Mouse (Mus musculus) forebrain, embryonic 16.5 days (tissue): ENCODE results near the gene Sgtb. TPM values are rescaled to one million over a fixed set of nuclear protein-coding genes. Genes with fewer than 3 reads are reported as not detected.

Experiments used
- ATAC-seq: fragments of 200-750 bp; cut with Nextera tagmentation; 2 replicates; pipeline ENCODE4 v1.8.0; 2017; ENCODE audit warnings: mild to moderate bottlenecking, moderate library complexity
- H3K27ac ChIP-seq: fragments of 300-500 bp; sonication (generic); 2 replicates; pipeline ENCODE4 v1.5.1; 2014; ENCODE audit warnings: low read length, control low read depth
- H3K27me3 ChIP-seq: fragments of 300-500 bp; sonication (generic); replicated peaks from 2 replicates; pipeline ENCODE4 v1.6.1; 2014; ENCODE audit warnings: low read length; ENCODE audit not compliant: control insufficient read depth, insufficient read depth
- H3K36me3 ChIP-seq: fragments of 300-500 bp; sonication (generic); 2 replicates; pipeline ENCODE4 v1.6.1; 2014; ENCODE audit not compliant: control insufficient read depth, insufficient read depth
- H3K4me1 ChIP-seq: fragments of 300-500 bp; sonication (generic); replicated peaks from 2 replicates; pipeline ENCODE4 v1.6.1; 2014; ENCODE audit warnings: low read length; ENCODE audit not compliant: control insufficient read depth, insufficient read depth
- H3K4me2 ChIP-seq: fragments of 300-500 bp; sonication (generic); 2 replicates; pipeline ENCODE4 v1.6.1; 2014; ENCODE audit warnings: mild to moderate bottlenecking, low read length, control low read depth
- H3K4me3 ChIP-seq: fragments of 300-500 bp; sonication (generic); replicated peaks from 2 replicates; pipeline ENCODE4 v1.5.1; 2014; ENCODE audit warnings: mild to moderate bottlenecking, low read length, control low read depth
- H3K9ac ChIP-seq: fragments of 300-500 bp; sonication (generic); replicated peaks from 2 replicates; pipeline ENCODE4 v1.6.1; 2014; ENCODE audit warnings: low read depth, low read length, control low read depth
- H3K9me3 ChIP-seq: fragments of 300-500 bp; sonication (generic); 2 replicates; pipeline ENCODE4 v1.6.1; 2016; ENCODE audit warnings: low read length; ENCODE audit not compliant: control insufficient read depth
- WGBS: fragments of 180-500 bp; shearing (Covaris S2); extraction: QIAGEN DNeasy Blood & Tissue Kit; methylation state at CpG from one replicate; pipeline ENCODE4 v1.1.7; 2014; 5-methylcytosine and 5-hydroxymethylcytosine counted together
- polyA plus RNA-seq: library from polyadenylated mRNA; unstranded; fragments of >200 nt; fragmentation: Nextera tagmentation; extraction: Ambion mirVana; gene quantifications from 2 replicates; pipeline ENCODE4 v1.2.1, GENCODE M21; 2015

Gene Sgtb
- polyA plus RNA-seq, 1 experiment from 2014 or later, result 34.0 TPM

DNA sequence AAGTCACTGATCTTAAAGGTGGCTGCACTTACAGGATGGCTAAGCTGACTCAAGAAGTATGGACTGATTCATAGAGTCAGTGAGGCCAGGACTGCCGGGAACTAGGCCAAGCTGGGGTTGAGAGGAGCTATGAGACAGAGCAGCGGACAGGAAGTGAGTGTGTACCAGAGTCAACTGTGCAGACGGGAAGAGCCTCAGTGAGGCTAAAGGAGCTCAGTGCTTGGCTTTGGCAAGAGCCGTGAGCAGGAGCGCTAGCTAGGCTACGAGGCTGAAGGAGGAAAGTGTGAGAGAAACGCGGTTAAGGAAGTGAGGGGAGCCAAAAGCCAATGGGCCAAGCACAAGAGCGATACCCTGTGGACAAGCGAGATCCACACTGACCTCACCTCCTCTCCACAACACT, 34.8 kb upstream of the Sgtb start:
- no peak overlapping the region for H3K4me2 ChIP-seq
- H3K27ac ChIP-seq, result no peak overlapping the region
- H3K9me3 ChIP-seq, result no peaks in the 10 kb centered on the region
- H3K27me3 ChIP-seq, result no peaks in the 10 kb centered on the region
- no peaks in the 10 kb centered on the region for H3K36me3 ChIP-seq
- H3K9ac ChIP-seq, result no peak overlapping the region
- 0 out of 2 replicates have a peak, but pooled peaks cover 2% of the 10 kb centered on the region for H3K4me1 ChIP-seq
- no peak for ATAC-seq
- 84% methylated on average over 10 of the region's 10 CpGs for WGBS
- no peak overlapping the region for H3K4me3 ChIP-seq

DNA sequence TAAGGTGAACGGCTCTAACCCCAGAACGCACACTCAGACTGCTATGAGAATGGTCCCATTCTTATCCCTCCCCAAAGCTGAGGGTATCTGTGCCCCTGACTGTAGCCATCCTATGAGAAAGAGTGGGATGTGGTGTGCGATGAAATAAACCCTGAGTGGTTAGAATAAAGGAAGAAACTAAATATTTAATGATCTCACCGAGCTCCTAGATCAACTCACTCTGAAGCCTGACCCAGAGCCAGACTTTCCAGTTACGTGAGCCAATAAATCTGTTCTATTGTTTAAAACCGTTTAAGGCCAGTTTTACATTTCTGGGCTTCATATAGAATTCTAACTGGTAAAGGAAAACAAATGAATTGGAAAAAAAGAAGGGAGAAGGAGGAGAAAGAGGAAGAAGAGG, 32.5 kb upstream of the Sgtb start:
- Histone ChIP-seq H3K27me3 (no peaks in the 10 kb centered on the region), H3K4me2 (no peak overlapping the region), H3K4me1 (0 out of 2 replicates have a peak, but pooled peaks cover 2% of the 10 kb centered on the region), H3K9me3 (no peaks in the 10 kb centered on the region), H3K27ac (no peak overlapping the region), H3K9ac (no peak overlapping the region), H3K36me3 (no peaks in the 10 kb centered on the region), H3K4me3 (no peak overlapping the region)
- 58% methylated on average over 6 of the region's 6 CpGs for WGBS
- ATAC-seq, result no peak

- Histone ChIP-seq H3K4me2 (no peak overlapping the region), H3K9me3 (no peaks in the 10 kb centered on the region), H3K27ac (no peak overlapping the region), H3K4me1 (no peaks in the 10 kb centered on the region), H3K9ac (no peak overlapping the region), H3K27me3 (no peaks in the 10 kb centered on the region), H3K4me3 (no peak overlapping the region), H3K36me3 (no peaks in the 10 kb centered on the region)
- no peak for ATAC-seq
- 91% methylated on average over 7 of the region's 7 CpGs for WGBS
Observed at GRCm38 (mm10) chr13:104082504-104082903, 27.0 kb upstream of the Sgtb start.

GRCm38 (mm10) chr13:104084600-104084999, 24.9 kb upstream of the Sgtb start:
- WGBS, result 87% methylated on average over 2 of the region's 2 CpGs
- Histone ChIP-seq H3K36me3 (no peaks in the 10 kb centered on the region), H3K9ac (no peak overlapping the region)

GRCm38 (mm10) chr13:104089387-104089786, 20.2 kb upstream of the Sgtb start:
- Histone ChIP-seq H3K4me3 (no peak overlapping the region), H3K36me3 (no peaks in the 10 kb centered on the region), H3K4me1 (no peaks in the 10 kb centered on the region), H3K9me3 (no peaks in the 10 kb centered on the region), H3K27ac (no peak overlapping the region), H3K27me3 (no peaks in the 10 kb centered on the region), H3K4me2 (no peak overlapping the region), H3K9ac (no peak overlapping the region)
- WGBS, result 17% methylated on average over 1 of the region's 1 CpGs
- ATAC-seq, result peak; percentile 83

More at GRCm38 (mm10) chr13:104084600-104084999, 24.9 kb upstream of the Sgtb start:
- Histone ChIP-seq H3K4me2 (no peak overlapping the region), H3K4me1 (no peaks in the 10 kb centered on the region), H3K27me3 (no peaks in the 10 kb centered on the region), H3K27ac (no peak overlapping the region), H3K9me3 (no peaks in the 10 kb centered on the region), H3K4me3 (no peak overlapping the region)
- no peak for ATAC-seq

GRCm38 (mm10) chr13:104091734-104092133, 17.8 kb upstream of the Sgtb start:
- 24% methylated on average over 1 of the region's 1 CpGs for WGBS

GRCm38 (mm10) chr13:104094531-104095385, 14.8 kb upstream of the Sgtb start:
- H3K9me3 ChIP-seq, result no peaks in the 10 kb centered on the region
- no peak for ATAC-seq
- H3K27me3 ChIP-seq, result no peaks in the 10 kb centered on the region
- H3K36me3 ChIP-seq, result no peaks in the 10 kb centered on the region
- no peaks in the 10 kb centered on the region for H3K4me1 ChIP-seq
- H3K27ac ChIP-seq, result no peak overlapping the region
- 82% methylated on average over 11 of the region's 11 CpGs for WGBS
- H3K4me2 ChIP-seq, result no peak overlapping the region
- H3K4me3 ChIP-seq, result no peak overlapping the region
- no peak overlapping the region for H3K9ac ChIP-seq

More at GRCm38 (mm10) chr13:104091734-104092133, 17.8 kb upstream of the Sgtb start:
- Histone ChIP-seq H3K4me2 (no peak overlapping the region), H3K4me3 (no peak overlapping the region), H3K27me3 (no peaks in the 10 kb centered on the region), H3K9me3 (no peaks in the 10 kb centered on the region), H3K36me3 (no peaks in the 10 kb centered on the region), H3K9ac (no peak overlapping the region), H3K4me1 (no peaks in the 10 kb centered on the region), H3K27ac (no peak overlapping the region)
- no peak for ATAC-seq

DNA sequence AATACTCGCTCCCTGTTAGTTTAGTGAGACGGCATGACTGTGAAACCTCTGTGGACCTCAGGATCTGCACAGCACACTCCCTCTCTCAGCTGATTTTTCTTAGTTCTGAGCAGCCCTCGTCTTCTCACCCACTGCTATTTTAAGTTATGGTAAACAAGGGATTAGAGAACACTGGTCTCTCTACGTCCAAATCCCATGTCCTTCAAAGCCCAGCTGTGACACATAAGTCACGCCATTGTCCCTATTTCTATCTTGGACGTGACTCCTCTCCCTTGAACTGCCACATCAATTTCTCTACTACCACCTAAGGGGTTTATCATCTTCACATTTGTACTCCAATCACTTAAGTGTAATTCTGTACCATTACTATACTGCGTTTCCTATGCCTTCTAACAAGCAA, 13.6 kb upstream of the Sgtb start:
- 67% methylated on average over 7 of the region's 7 CpGs for WGBS
- Histone ChIP-seq H3K4me3 (no peak overlapping the region), H3K27me3 (no peaks in the 10 kb centered on the region), H3K9ac (no peak overlapping the region), H3K4me1 (no peaks in the 10 kb centered on the region), H3K4me2 (no peak overlapping the region), H3K9me3 (no peaks in the 10 kb centered on the region), H3K36me3 (no peaks in the 10 kb centered on the region), H3K27ac (no peak overlapping the region)
- ATAC-seq, result no peak

DNA sequence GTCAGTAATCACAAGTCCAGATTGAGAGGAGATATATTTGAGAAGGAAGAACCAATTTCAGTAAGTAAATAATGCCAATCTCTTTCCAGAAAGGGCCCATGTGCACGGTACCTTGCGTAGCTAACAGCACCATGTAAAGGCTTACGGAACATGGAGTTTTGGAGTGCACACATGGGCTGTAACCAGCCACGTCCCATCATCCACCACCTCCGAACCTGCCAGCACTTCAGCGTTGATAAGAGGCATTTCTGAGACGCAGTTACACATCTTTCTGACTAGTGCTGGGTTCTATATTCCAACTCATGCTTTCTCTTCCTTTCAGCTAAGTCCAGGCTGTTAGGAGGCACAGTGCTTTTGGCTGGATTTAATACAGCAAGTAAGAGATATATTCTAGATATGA, 12.4 kb upstream of the Sgtb start:
- Histone ChIP-seq H3K27me3 (no peaks in the 10 kb centered on the region), H3K27ac (no peak overlapping the region), H3K9me3 (no peaks in the 10 kb centered on the region), H3K4me2 (no peak overlapping the region), H3K4me1 (no peaks in the 10 kb centered on the region), H3K9ac (no peak overlapping the region), H3K4me3 (no peak overlapping the region), H3K36me3 (no peaks in the 10 kb centered on the region)
- ATAC-seq, result no peak
- 97% methylated on average over 7 of the region's 7 CpGs for WGBS
